Mouse (Mus musculus) cerebral cortex, adult 2 months (tissue): ENCODE data around the gene Rpl14.

ENCODE experiments used
- WGBS: fragments of 180-500 bp; shearing (Covaris S2); methylation state at CpG from one replicate; pipeline ENCODE4 v1.1.7; 2018; 5-methylcytosine and 5-hydroxymethylcytosine counted together

The Rpl14 gene

DNA sequence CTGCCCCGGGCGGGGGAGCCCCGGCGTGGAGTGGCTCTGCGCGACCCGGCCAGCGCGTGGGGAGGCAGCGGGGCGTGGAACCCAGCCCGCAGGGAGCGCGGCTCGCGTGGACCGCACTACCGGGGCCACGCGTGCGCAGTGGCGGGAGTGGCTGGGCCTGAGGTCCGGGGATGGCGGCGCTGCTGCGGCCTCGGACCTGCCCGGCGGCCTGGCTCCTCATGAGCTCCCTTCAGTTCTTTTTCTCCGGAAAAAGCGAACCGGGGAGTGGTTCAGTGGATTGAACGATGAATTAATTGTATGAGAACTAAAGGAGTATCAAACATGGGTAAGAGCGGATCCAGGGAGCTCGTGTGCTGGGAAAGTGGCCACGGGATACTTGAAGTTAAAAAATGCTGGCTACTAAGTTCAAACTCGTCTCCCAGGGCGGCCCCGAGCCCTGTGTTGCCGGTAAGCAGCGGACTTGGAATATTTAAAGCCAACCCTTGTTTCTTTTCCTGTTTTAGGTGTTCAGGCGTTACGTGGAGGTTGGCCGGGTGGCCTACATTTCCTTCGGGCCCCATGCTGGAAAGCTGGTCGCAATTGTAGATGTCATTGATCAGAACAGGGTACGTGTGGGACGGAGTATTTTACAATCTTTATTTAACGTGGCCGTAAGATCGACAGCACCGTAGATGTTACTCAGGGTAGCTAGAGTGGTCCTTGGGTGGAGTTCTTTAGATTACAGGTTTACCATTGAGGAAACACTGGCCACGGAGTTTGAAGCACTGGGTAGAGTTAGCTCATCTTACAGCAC is 545 bp downstream of the Rpl14 start:
- 2% methylated on average over 53 of the region's 53 CpGs for WGBS

- WGBS, result 66% methylated on average over 6 of the region's 6 CpGs
Measured at GRCm38 (mm10) chr9:120575748-120576661, 4.8 kb downstream of the Rpl14 start.

- WGBS, result 1% methylated on average over 4 of the region's 4 CpGs
Measured at GRCm38 (mm10) chr9:120576662-120577013, 5.4 kb downstream of the Rpl14 start.

DNA sequence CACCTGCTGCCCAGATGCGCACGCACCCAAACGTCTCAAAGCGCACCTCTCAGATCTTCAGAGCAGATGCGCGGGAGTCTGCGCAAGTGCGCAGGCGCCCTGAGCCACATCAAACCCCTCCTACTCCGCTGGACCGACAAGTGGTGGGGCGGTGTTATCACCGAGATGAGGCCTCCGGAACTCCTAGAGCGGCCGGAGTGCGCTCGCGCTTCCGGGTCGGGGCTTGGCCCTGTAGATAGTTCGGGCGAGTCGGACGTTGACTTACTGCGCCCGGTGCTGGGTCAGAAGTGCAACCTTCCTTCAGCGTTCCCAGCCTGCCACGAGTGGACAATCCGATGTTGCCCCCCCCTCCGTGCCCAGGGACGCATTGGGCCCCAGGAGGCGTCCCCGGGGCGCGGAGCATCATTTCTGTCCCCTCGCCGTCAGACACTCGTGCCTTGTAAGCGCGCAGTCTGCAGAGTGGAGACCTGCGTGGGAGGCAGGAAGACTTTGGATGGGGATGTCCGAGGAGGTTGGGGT is 5.9 kb downstream of the Rpl14 start:
- WGBS, result under 1% methylated on average over 43 of the region's 43 CpGs

- WGBS, result 48% methylated on average over 12 of the region's 12 CpGs
Measured at GRCm38 (mm10) chr9:120577706-120578405, 6.6 kb downstream of the Rpl14 start.

GRCm38 (mm10) chr9:120578701-120579100 is 7.5 kb downstream of the Rpl14 start:
- WGBS, result 54% methylated on average over 6 of the region's 6 CpGs

DNA sequence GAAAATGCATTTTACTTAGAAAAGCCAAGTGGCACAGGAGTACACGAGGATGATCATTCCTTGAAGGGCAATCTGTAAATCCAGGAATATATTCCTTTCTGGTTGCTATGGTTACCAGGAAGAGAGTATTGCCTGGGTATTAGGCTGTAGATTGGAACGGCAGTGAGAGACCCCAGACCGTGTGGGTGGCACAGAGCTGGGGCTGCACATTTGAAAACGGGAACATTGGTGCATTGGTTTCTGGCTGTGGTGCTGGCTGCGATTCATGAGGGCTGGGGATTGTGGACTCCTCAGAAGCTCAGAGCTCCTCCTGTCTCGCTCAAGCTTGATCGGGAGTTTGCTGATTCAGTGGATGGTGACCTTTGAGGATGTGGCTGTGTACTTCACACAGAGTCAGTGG is 8.6 kb downstream of the Rpl14 start:
- 54% methylated on average over 7 of the region's 7 CpGs for WGBS

- 32% methylated on average over 21 of the region's 21 CpGs for WGBS
Measured at GRCm38 (mm10) chr9:120581941-120582618, 10.8 kb downstream of the Rpl14 start.

DNA sequence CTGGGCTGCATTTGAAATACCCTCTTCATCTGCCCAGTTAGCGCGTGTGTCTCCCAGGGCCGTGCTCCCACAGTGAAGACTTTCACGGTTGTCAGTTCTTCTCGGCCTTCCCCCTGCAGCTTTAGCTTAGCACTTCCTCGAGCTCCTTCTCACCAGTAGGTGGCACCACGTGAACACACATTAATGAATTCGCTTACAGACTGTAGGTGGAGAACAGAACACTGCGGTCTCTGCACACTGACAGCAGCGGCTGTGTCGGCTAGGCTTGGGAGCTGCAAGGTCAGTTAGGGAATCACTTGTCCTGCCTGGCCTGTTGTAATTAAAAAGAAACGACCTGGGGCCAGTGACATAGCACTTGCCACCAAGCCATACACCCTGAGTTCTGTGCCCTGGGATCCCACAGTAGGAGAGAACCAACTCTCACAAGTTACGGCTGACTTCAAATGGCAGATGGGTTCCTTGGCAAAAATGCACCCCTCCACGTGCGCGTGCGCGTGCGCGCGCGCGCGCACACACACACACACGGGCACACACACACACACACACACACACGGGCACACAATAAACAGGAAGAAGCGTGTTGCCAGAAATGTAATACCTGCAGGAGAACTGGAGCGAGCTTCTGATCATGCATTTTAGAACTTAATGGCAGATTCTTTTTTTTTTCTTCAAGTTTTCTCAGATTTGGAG is 11.5 kb downstream of the Rpl14 start:
- WGBS, result 3% methylated on average over 28 of the region's 28 CpGs

GRCm38 (mm10) chr9:120583314-120583713 is 12.1 kb downstream of the Rpl14 start:
- WGBS, result 83% methylated on average over 3 of the region's 3 CpGs

- under 1% methylated on average over 3 of the region's 3 CpGs for whole genome bisulfite sequencing
Measured at GRCm38 (mm10) chr9:120586546-120586945, 15.3 kb downstream of the Rpl14 start.

GRCm38 (mm10) chr9:120591490-120591889 is 20.2 kb downstream of the Rpl14 start:
- 2% methylated on average over 9 of the region's 9 CpGs for WGBS

DNA sequence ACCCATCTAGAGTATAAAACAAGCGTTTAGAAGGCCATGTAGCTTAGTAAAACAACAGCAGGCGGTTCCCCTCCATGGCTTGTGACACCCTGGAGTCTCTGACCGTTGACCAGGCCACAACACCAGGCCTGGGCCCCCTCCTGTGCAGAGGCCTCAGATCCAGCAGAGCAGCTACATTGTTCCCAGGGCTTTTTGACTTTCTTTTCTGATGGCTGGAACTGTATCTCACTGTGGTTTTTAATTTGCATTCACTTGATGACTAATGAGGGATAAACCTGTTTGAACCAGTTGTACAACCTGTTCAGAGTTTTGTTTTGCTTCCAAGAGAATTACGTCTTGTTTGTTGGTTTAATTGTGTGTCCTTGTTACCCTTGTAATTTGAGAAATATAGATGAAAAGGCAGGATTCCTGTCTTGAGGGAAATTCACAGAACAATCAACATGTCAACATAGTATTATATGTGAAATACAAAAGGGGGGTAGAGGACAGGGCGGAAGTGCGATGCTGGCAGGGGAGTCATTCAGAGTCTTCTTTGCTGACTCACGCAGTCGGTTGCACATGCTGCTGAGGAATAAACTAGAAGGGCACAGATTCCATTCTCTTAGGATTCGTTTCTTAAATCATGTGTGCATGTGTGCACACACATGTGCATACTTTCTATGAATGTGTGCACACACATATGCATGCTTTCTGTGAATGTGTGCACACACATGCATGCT is 22.3 kb downstream of the Rpl14 start:
- 63% methylated on average over 9 of the region's 9 CpGs for WGBS

DNA sequence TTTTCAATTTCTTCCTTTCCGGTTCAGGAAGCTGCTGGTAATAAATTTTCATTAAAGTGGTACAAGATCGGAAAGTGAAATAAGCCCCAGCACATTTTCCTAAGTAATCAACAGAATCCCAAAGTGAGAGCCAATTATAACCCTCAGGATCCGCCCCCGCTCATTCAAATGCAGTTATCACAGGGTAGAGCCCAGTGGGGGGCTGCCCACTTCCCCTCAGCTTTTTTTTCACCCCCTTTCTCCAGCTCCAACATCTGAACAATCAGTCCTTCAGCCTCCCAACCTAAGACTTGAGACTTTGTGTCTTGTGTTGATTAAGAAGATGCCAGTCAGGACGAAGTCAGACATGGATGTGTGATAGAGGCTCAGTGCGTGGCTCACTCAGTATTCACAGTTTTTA is 23.6 kb downstream of the Rpl14 start:
- WGBS, result 62% methylated on average over 6 of the region's 6 CpGs

- 74% methylated on average over 4 of the region's 4 CpGs for WGBS
Measured at GRCm38 (mm10) chr9:120595306-120595705, 24.1 kb downstream of the Rpl14 start.

DNA sequence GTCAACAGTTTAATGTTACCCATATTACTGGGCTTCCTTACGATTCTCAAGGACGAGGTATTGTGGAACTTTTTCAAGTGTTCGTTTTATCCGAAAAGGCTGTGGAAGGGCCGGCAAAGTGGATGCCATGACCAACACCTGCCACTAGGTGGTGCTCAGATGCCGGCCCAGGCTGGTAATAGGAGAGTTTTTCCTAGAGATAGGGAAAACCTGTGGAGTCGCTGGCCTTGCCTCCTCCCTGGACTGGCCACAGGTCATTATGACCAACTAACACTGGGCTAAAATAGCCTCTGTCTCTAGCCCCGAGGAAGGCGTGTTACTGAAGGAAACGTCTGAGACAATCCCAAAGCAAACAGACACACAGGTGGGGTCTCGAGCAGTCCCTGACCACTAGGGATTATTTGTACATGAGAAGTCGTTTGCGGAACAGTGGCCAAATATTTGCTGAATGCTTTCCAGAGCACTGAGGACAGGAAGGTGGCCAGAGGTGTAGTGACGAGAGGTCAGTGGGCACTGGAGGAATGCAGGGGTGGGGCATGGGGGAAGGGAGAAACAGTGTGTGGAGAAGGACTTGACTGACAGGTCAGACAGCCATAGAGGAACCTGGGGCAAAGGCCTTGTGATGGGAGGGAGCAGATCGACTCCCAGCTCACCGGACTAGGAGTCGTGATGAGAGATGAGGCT is 30.4 kb downstream of the Rpl14 start:
- WGBS, result 19% methylated on average over 17 of the region's 17 CpGs

DNA sequence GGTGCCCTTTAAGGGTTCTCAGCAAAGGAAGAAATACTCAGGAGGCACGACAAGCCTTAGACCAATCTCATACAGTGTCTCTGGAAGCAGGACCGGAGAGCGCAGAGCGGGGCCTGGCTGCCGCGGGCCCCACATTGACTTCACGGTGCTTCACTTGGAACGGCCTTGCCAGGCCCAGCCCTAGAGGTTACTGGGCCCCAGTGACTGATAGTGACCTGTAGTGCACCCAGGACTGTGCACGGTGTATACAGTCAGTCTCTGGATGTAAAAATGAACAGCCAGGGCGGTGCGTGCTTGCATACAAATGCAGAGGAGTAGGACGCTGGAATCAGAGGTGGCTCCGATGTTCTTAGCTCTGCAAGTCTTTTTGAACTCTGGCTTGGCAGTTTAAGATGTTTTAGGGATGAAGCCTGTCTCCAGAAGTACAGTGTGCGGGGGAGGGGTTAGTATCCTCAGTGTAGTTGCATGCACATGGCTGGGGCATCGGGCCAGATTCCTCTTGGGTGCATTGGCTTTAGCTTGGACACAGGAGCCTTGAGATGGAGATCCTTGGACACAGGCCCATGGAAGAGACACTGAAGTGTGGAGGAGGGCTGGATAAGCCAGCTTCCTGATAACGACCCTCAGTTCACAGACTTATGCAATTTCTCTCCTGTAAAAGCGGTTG is 31.1 kb downstream of the Rpl14 start:
- WGBS, result 46% methylated on average over 17 of the region's 17 CpGs

DNA sequence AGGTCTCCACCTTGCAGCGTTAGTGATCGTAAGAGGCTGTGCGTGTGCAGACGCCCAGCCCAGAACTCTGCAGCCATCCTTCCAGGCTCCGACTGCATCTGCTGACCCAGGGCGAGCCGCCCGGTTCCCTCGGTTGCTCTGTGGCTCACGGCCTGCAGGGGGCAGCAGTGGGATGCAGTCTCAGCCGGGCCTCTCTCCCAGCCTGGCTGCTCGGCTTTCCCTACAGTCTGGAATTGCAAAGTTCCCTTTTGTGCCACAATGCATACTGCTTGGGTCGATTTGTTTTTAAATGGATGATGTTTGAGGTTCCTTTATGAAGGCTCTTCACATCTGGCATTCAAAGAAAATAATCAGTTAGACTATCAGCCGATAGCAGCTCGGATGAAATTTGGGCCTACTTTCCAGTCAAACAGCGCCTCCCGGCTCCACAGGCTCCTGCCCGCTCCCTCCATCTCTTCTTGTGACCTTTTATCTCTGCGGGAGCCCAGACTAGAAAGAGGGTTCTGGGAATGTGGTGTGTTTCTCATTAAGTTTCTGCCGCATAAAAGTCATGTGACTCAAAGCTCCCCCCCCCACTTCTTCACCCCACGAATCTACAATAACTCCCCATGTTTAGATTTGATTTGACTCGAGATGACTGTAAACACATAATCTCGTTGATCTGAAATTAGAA is 31.7 kb downstream of the Rpl14 start:
- WGBS, result 8% methylated on average over 23 of the region's 23 CpGs
